Mouse (Mus musculus) layer of hippocampus, adult 2 months (tissue): ENCODE measurements at regions not wholly inside any gene's neighbourhood (a gene's known extent, or its start where the extent isn't known, plus 50 kb on each side); places are given as distances from the start of the nearest gene placed in this dataset.

ENCODE experiments used
- DNase-seq, 2 experiments: peaks; one replicate each; pipeline ENCODE4 v3.0.0; 2022; ENCODE audit warnings: low spot score in 2 of 2
- H3K27ac ChIP-seq: fragments of 200-600 bp; 2 replicates; pipeline ENCODE4 v1.8.1; 2022
- H3K4me3 ChIP-seq: fragments of 200-600 bp; 2 replicates; pipeline ENCODE4 v1.8.1; 2022; ENCODE audit warnings: mild to moderate bottlenecking
- CTCF ChIP-seq: fragments of 200-600 bp; conservative IDR thresholded peaks from 2 replicates; pipeline ENCODE4 v1.8.1; 2022; ENCODE audit warnings: antibody characterized with exemption, mild to moderate bottlenecking, moderate library complexity

- no peak for DNase-seq
- no peak overlapping the region for H3K4me3 ChIP-seq
- TF ChIP-seq CTCF: no peak
- no peak overlapping the region for H3K27ac ChIP-seq
These were observed 1555.4 kb upstream of the Map3k7 start for GRCm38 (mm10) chr4:30408525-30408924.

- no peak overlapping the region for H3K4me3 ChIP-seq
- TF ChIP-seq CTCF: no peak
- peak overlapping the region; percentile 15; the same call in 1 of the 2 replicates for H3K27ac ChIP-seq
- no peak for DNase-seq
These were observed 1516.3 kb upstream of the Map3k7 start for GRCm38 (mm10) chr4:30447644-30448043.

- no peak for TF ChIP-seq CTCF
- no peak overlapping the region for H3K27ac ChIP-seq
- no peak overlapping the region for H3K4me3 ChIP-seq
- DNase-seq: no peak
These were observed 1513.5 kb upstream of the Map3k7 start for GRCm38 (mm10) chr4:30450395-30450794.

GRCm38 (mm10) chr4:30467336-30467933 is 1496.5 kb upstream of the Map3k7 start:
- no peak for TF ChIP-seq CTCF
- Histone ChIP-seq H3K27ac (no peak overlapping the region), H3K4me3 (no peak overlapping the region)
- no peak for DNase-seq

- no peak for DNase-seq
- Histone ChIP-seq H3K27ac (no peak overlapping the region), H3K4me3 (no peak overlapping the region)
- TF ChIP-seq CTCF: no peak
These were observed 1487.3 kb upstream of the Map3k7 start for GRCm38 (mm10) chr4:30476621-30477020.

- H3K27ac ChIP-seq: no peak overlapping the region
- no peak for DNase-seq
- no peak overlapping the region for H3K4me3 ChIP-seq
- no peak for TF ChIP-seq CTCF
These were observed 1463.7 kb upstream of the Map3k7 start for GRCm38 (mm10) chr4:30500067-30500670.
